Mouse (Mus musculus): Measurements from ENCODE around the gene Olfr1229.

- no peak for TF ChIP-seq CTCF (IDR thresholded peaks at IDR 0.05; ENCODE audit: insufficient read depth, low read depth, low read length)
- TF ChIP-seq POLR2A (IDR thresholded peaks at IDR 0.05; ENCODE audit: insufficient read depth, low read depth, low read length): no peak
These were observed at the start of gene Olfr1229 for GRCm38 (mm10) chr2:89287914-89288313.
